Mouse (Mus musculus) hindbrain, postnatal 0 days (tissue): ENCODE measurements at regions not wholly inside any gene's neighbourhood (a gene's known extent, or its start where the extent isn't known, plus 50 kb on each side); places are given as distances from the start of the nearest gene placed in this dataset.

Experiments used
- ATAC-seq: fragments of 200-750 bp; cut with Nextera tagmentation; 2 replicates; pipeline ENCODE4 v1.8.0; 2017; ENCODE audit warnings: mild to moderate bottlenecking, moderate TSS enrichment, moderate library complexity
- DNase-seq: peaks from one replicate; pipeline ENCODE4 v3.0.0-alpha.2; 2015; ENCODE audit warnings: low spot score
- H3K27ac ChIP-seq: fragments of 300-500 bp; sonication (generic); 2 replicates; pipeline ENCODE4 v1.5.1; 2014; ENCODE audit warnings: mild to moderate bottlenecking
- H3K27me3 ChIP-seq: fragments of 300-500 bp; sonication (generic); 2 replicates; pipeline ENCODE4 v1.6.1; 2014; ENCODE audit warnings: low read length, mixed read lengths; ENCODE audit not compliant: insufficient read depth
- H3K36me3 ChIP-seq: fragments of 300-500 bp; sonication (generic); 2 replicates; pipeline ENCODE4 v1.6.1; 2014; ENCODE audit warnings: low read length, mixed read lengths; ENCODE audit not compliant: insufficient read depth
- H3K4me1 ChIP-seq: fragments of 300-500 bp; sonication (generic); 2 replicates; pipeline ENCODE4 v1.6.1; 2014; ENCODE audit warnings: antibody characterized with exemption, low read length, mixed read lengths; ENCODE audit not compliant: insufficient read depth
- H3K4me2 ChIP-seq: fragments of 300-500 bp; sonication (generic); 2 replicates; pipeline ENCODE4 v1.6.1; 2014; ENCODE audit warnings: low read depth, mild to moderate bottlenecking, low read length, moderate library complexity, mixed read lengths
- H3K4me3 ChIP-seq: fragments of 300-500 bp; sonication (generic); 2 replicates; pipeline ENCODE4 v1.5.1; 2014; ENCODE audit warnings: low read length
- H3K9ac ChIP-seq: fragments of 300-500 bp; sonication (generic); replicated peaks from 2 replicates; pipeline ENCODE4 v1.6.1; 2014; ENCODE audit warnings: mild to moderate bottlenecking, low read length, moderate library complexity, mixed read lengths
- H3K9me3 ChIP-seq: fragments of 300-500 bp; sonication (generic); 2 replicates; pipeline ENCODE4 v1.6.1; 2016; ENCODE audit warnings: low read length, mixed read lengths
- CTCF ChIP-seq: IDR thresholded peaks from 2 replicates; pipeline ENCODE4 v1.5.1; 2016; ENCODE audit warnings: antibody characterized with exemption, control low read depth, low read depth
- WGBS: fragments of 180-500 bp; shearing (Covaris S2); extraction: QIAGEN DNeasy Blood & Tissue Kit; methylation state at CpG from one replicate; pipeline ENCODE4 v1.1.7; 2014; 5-methylcytosine and 5-hydroxymethylcytosine counted together

- no peak overlapping the region for H3K4me2 ChIP-seq
- TF ChIP-seq CTCF = no peak
- no peaks in the 10 kb centered on the region for H3K4me1 ChIP-seq
- H3K4me3 ChIP-seq = no peak overlapping the region
- H3K36me3 ChIP-seq = no peaks in the 10 kb centered on the region
- DNase-seq (no peak), ATAC-seq (no peak)
- WGBS = 74% methylated on average over 1 of the region's 1 CpGs
- H3K9me3 ChIP-seq = no peaks in the 10 kb centered on the region
- H3K27me3 ChIP-seq = no peaks in the 10 kb centered on the region
- no peak overlapping the region for H3K9ac ChIP-seq
- no peak overlapping the region for H3K27ac ChIP-seq
These were observed 179.1 kb upstream of the Pcdh10 start for GRCm38 (mm10) chr3:45198994-45199589.

GRCm38 (mm10) chr3:45204392-45205043 is 173.7 kb upstream of the Pcdh10 start:
- Histone ChIP-seq H3K4me2 (no peak overlapping the region), H3K4me3 (no peak overlapping the region), H3K36me3 (no peaks in the 10 kb centered on the region), H3K4me1 (no peaks in the 10 kb centered on the region), H3K9me3 (no peaks in the 10 kb centered on the region), H3K27me3 (no peaks in the 10 kb centered on the region), H3K27ac (no peak overlapping the region), H3K9ac (no peak overlapping the region)
- ATAC-seq = no peak
- no peak for DNase-seq
- 73% methylated on average over 2 of the region's 2 CpGs for WGBS
- no peak for TF ChIP-seq CTCF

GRCm38 (mm10) chr3:45231641-45232433 is 146.4 kb upstream of the Pcdh10 start:
- Histone ChIP-seq H3K4me1 (no peaks in the 10 kb centered on the region), H3K9ac (no peak overlapping the region), H3K4me2 (no peak overlapping the region), H3K9me3 (no peaks in the 10 kb centered on the region), H3K27me3 (no peaks in the 10 kb centered on the region), H3K27ac (no peak overlapping the region), H3K4me3 (no peak overlapping the region), H3K36me3 (no peaks in the 10 kb centered on the region)
- WGBS = 38% methylated on average over 5 of the region's 5 CpGs
- peak; percentile 36 for DNase-seq
- ATAC-seq = peak; percentile 43; the same call in 1 of the 2 replicates
- TF ChIP-seq CTCF = no peak

- Histone ChIP-seq H3K4me1 (no peaks in the 10 kb centered on the region), H3K4me2 (no peak overlapping the region), H3K27ac (no peak overlapping the region), H3K4me3 (no peak overlapping the region), H3K9me3 (no peaks in the 10 kb centered on the region), H3K9ac (no peak overlapping the region), H3K36me3 (no peaks in the 10 kb centered on the region), H3K27me3 (no peaks in the 10 kb centered on the region)
- no peak for TF ChIP-seq CTCF
- ATAC-seq (no peak), DNase-seq (no peak)
- WGBS = 65% methylated on average over 2 of the region's 2 CpGs
These were observed 139.7 kb upstream of the Pcdh10 start for GRCm38 (mm10) chr3:45238457-45238856.

GRCm38 (mm10) chr3:45245456-45245855 is 132.7 kb upstream of the Pcdh10 start:
- DNase-seq = no peak

GRCm38 (mm10) chr3:45246601-45247000 is 131.6 kb upstream of the Pcdh10 start:
- TF ChIP-seq CTCF = no peak
- Histone ChIP-seq H3K4me3 (no peak overlapping the region), H3K4me2 (no peak overlapping the region), H3K9ac (no peak overlapping the region), H3K9me3 (no peaks in the 10 kb centered on the region), H3K27me3 (no peaks in the 10 kb centered on the region), H3K36me3 (no peaks in the 10 kb centered on the region), H3K27ac (no peak overlapping the region), H3K4me1 (no peaks in the 10 kb centered on the region)
- ATAC-seq = no peak
- no peak for DNase-seq
- WGBS = 93% methylated on average over 1 of the region's 1 CpGs

More at GRCm38 (mm10) chr3:45245456-45245855, 132.7 kb upstream of the Pcdh10 start:
- Histone ChIP-seq H3K27me3 (no peaks in the 10 kb centered on the region), H3K4me1 (no peaks in the 10 kb centered on the region), H3K4me3 (no peak overlapping the region), H3K4me2 (no peak overlapping the region), H3K36me3 (no peaks in the 10 kb centered on the region), H3K9ac (no peak overlapping the region), H3K9me3 (no peaks in the 10 kb centered on the region), H3K27ac (no peak overlapping the region)
- no peak for TF ChIP-seq CTCF
- ATAC-seq = no peak
- WGBS = 88% methylated on average over 1 of the region's 1 CpGs
